Mouse (Mus musculus) bone marrow macrophage, adult 2 months (primary cell): ENCODE data around the gene A930018P22Rik.

Experiments used
- CTCF ChIP-seq: IDR thresholded peaks from 2 replicates; pipeline ENCODE4 v1.5.1; 2012; ENCODE audit warnings: low read depth, mild to moderate bottlenecking, low read length, moderate library complexity
- POLR2A ChIP-seq: IDR thresholded peaks from 2 replicates; pipeline ENCODE4 v1.6.1; 2012; ENCODE audit warnings: mild to moderate bottlenecking, low read depth, low read length, borderline replicate concordance

DNA sequence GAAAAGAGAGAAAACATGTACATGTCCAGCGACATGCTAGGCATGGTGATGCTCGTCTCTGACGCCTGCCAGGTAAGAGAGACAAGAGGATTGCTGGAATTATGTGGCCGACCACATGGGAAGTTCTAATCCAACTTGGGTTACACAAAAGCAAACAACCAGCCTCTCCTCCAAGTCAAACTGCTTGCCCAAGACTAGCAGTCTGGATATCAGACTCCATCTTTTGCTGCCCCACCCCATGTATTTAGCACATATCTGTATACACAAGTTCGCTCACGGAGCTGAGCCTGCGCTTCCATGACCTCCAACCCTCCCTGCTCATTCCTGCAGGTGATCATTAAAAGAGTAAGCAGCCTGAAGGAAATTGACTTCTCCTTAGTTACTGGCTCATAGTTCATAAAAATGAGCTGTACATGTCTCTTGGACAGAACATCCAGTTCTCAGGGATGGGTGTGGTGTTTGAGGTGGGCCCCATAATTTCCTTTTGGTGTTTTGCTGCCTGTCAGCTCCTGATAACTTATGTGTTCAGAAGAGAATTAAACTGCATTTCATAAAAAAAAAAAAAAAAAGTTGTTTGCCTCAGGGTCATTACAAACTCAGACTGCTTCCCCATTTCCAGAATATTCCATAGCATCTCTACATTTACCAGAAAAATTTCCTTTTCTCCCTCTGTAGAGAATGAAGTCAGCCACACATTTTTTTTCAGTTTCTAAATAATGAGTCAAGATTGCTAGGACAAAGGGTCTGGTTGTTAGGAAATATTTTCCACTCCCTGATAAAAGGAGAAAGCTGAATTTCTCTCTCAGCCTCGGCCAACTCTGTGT lies 676 bp upstream of the A930018P22Rik start:
- TF ChIP-seq POLR2A (no peak), CTCF (no peak)
